Mouse (Mus musculus) hindbrain, embryonic 12.5 days (tissue): ENCODE measurements around the gene Cxcr2. TPM values are rescaled to one million over a fixed set of nuclear protein-coding genes. Genes with fewer than 3 reads are reported as not detected.

Experiments used
- ATAC-seq: fragments of 200-750 bp; cut with Nextera tagmentation; 2 replicates; pipeline ENCODE4 v1.8.0; 2017; ENCODE audit warnings: moderate TSS enrichment; ENCODE audit not compliant: low FRiP score
- H3K27ac ChIP-seq: fragments of 300-500 bp; sonication (generic); 2 replicates; pipeline ENCODE4 v1.5.1; 2016; ENCODE audit warnings: mild to moderate bottlenecking
- H3K27me3 ChIP-seq: fragments of 300-500 bp; sonication (generic); 2 replicates; pipeline ENCODE4 v1.6.1; 2016; ENCODE audit warnings: mild to moderate bottlenecking
- H3K36me3 ChIP-seq: fragments of 300-500 bp; sonication (generic); 2 replicates; pipeline ENCODE4 v1.6.1; 2016; ENCODE audit warnings: mild to moderate bottlenecking
- H3K4me1 ChIP-seq: fragments of 300-500 bp; sonication (generic); 2 replicates; pipeline ENCODE4 v1.6.1; 2016
- H3K4me2 ChIP-seq: fragments of 300-500 bp; sonication (generic); replicated peaks from 2 replicates; pipeline ENCODE4 v1.6.1; 2016; ENCODE audit warnings: mild to moderate bottlenecking
- H3K4me3 ChIP-seq: fragments of 300-500 bp; sonication (generic); 2 replicates; pipeline ENCODE4 v1.5.1; 2016; ENCODE audit warnings: mild to moderate bottlenecking
- H3K9ac ChIP-seq: fragments of 300-500 bp; sonication (generic); 2 replicates; pipeline ENCODE4 v1.6.1; 2016; ENCODE audit warnings: mild to moderate bottlenecking, moderate library complexity
- H3K9me3 ChIP-seq: fragments of 300-500 bp; sonication (generic); replicated peaks from 2 replicates; pipeline ENCODE4 v1.6.1; 2016; ENCODE audit warnings: mild to moderate bottlenecking
- WGBS: fragments of 180-500 bp; shearing (Covaris S2); methylation state at CpG from one replicate; pipeline ENCODE4 v1.1.7; 2016; 5-methylcytosine and 5-hydroxymethylcytosine counted together
- polyA plus RNA-seq: library from polyadenylated mRNA; unstranded; fragments of >200 nt; fragmentation: Nextera tagmentation; extraction: Ambion mirVana; gene quantifications from 2 replicates; pipeline ENCODE4 v1.2.1, GENCODE M21; 2016

Cxcr2 gene
- polyA plus RNA-seq, 1 experiment from 2014 or later, result not detected

- 0 out of 2 replicates have a peak, but pooled peaks have one; percentile 28 for ATAC-seq
- 55% methylated on average over 9 of the region's 9 CpGs for WGBS
- peaks cover 27% of the 10 kb centered on the region for H3K27me3 ChIP-seq
- no peak overlapping the region; the same call in 1 of the 2 replicates for H3K9ac ChIP-seq
- no peaks in the 10 kb centered on the region for H3K36me3 ChIP-seq
- H3K4me1 ChIP-seq, result peaks cover 27% of the 10 kb centered on the region
- no peaks in the 10 kb centered on the region for H3K9me3 ChIP-seq
- peak overlapping the region; percentile 94 for H3K4me2 ChIP-seq
- H3K27ac ChIP-seq, result no peak overlapping the region
- H3K4me3 ChIP-seq, result no peak overlapping the region
Measured at GRCm38 (mm10) chr1:74121821-74122576, 31.8 kb upstream of the Cxcr2 start.

- Histone ChIP-seq H3K27me3 (peaks cover 27% of the 10 kb centered on the region), H3K4me1 (peaks cover 27% of the 10 kb centered on the region), H3K4me3 (peak overlapping the region; percentile 48), H3K4me2 (peak overlapping the region; percentile 94), H3K9me3 (no peaks in the 10 kb centered on the region), H3K36me3 (no peaks in the 10 kb centered on the region), H3K9ac (no peak overlapping the region), H3K27ac (no peak overlapping the region)
- 52% methylated on average over 8 of the region's 8 CpGs for WGBS
- no peak for ATAC-seq
Measured at GRCm38 (mm10) chr1:74123215-74123614, 30.6 kb upstream of the Cxcr2 start.

GRCm38 (mm10) chr1:74124021-74124981 lies 29.5 kb upstream of the Cxcr2 start, which contains the start of gene Tns1:
Tns1 (minus strand) TSS chr1:74124449.
- peak within 1 kb of the TSS; percentile 94 for H3K4me2 ChIP-seq
- peak within 1 kb of the TSS; percentile 75 for H3K9ac ChIP-seq
- peaks cover 27% of the 10 kb centered on the region for H3K27me3 ChIP-seq
- no peaks in the 10 kb centered on the region for H3K9me3 ChIP-seq
- no peaks in the 10 kb centered on the region for H3K36me3 ChIP-seq
- H3K4me1 ChIP-seq, result peaks cover 25% of the 10 kb centered on the region
- peak; percentile 65 for ATAC-seq
- no peak within 1 kb of the TSS for H3K27ac ChIP-seq
- peak within 1 kb of the TSS; percentile 48 for H3K4me3 ChIP-seq
- WGBS, result 1% methylated on average over 79 of the region's 84 CpGs

GRCm38 (mm10) chr1:74124991-74125552 lies 28.7 kb upstream of the Cxcr2 start, which contains the start of gene Rufy4:
Rufy4 (plus strand) TSS chr1:74125541.
- peaks cover 27% of the 10 kb centered on the region for H3K27me3 ChIP-seq
- no peak within 1 kb of the TSS for H3K27ac ChIP-seq
- ATAC-seq, result peak; percentile 58
- no peaks in the 10 kb centered on the region for H3K36me3 ChIP-seq
- no peaks in the 10 kb centered on the region for H3K9me3 ChIP-seq
- peak within 1 kb of the TSS; percentile 48 for H3K4me3 ChIP-seq
- peak within 1 kb of the TSS; percentile 75 for H3K9ac ChIP-seq
- WGBS, result 1% methylated on average over 12 of the region's 12 CpGs
- H3K4me2 ChIP-seq, result peak within 1 kb of the TSS; percentile 94
- H3K4me1 ChIP-seq, result peaks cover 24% of the 10 kb centered on the region

- H3K9me3 ChIP-seq, result no peaks in the 10 kb centered on the region
- H3K4me2 ChIP-seq, result no peak overlapping the region
- no peak for ATAC-seq
- no peak overlapping the region for H3K4me3 ChIP-seq
- H3K4me1 ChIP-seq, result no peaks in the 10 kb centered on the region
- WGBS, result 89% methylated on average over 8 of the region's 8 CpGs
- H3K27me3 ChIP-seq, result no peaks in the 10 kb centered on the region
- no peak overlapping the region for H3K9ac ChIP-seq
- no peak overlapping the region for H3K27ac ChIP-seq
- no peaks in the 10 kb centered on the region for H3K36me3 ChIP-seq
Measured at GRCm38 (mm10) chr1:74130883-74131659, 22.7 kb upstream of the Cxcr2 start.

GRCm38 (mm10) chr1:74132011-74132410 lies 21.8 kb upstream of the Cxcr2 start:
- no peaks in the 10 kb centered on the region for H3K4me1 ChIP-seq
- ATAC-seq, result no peak
- no peaks in the 10 kb centered on the region for H3K9me3 ChIP-seq
- no peaks in the 10 kb centered on the region for H3K36me3 ChIP-seq
- H3K27me3 ChIP-seq, result no peaks in the 10 kb centered on the region
- H3K9ac ChIP-seq, result no peak overlapping the region
- 70% methylated on average over 3 of the region's 3 CpGs for WGBS
- no peak overlapping the region for H3K4me2 ChIP-seq
- H3K4me3 ChIP-seq, result no peak overlapping the region
- H3K27ac ChIP-seq, result no peak overlapping the region

GRCm38 (mm10) chr1:74133954-74134353 lies 19.8 kb upstream of the Cxcr2 start:
- Histone ChIP-seq H3K4me2 (no peak overlapping the region), H3K9ac (no peak overlapping the region), H3K36me3 (no peaks in the 10 kb centered on the region), H3K9me3 (no peaks in the 10 kb centered on the region), H3K27me3 (no peaks in the 10 kb centered on the region), H3K27ac (no peak overlapping the region), H3K4me3 (no peak overlapping the region), H3K4me1 (no peaks in the 10 kb centered on the region)
- ATAC-seq, result no peak
- WGBS, result 76% methylated on average over 6 of the region's 6 CpGs

- Histone ChIP-seq H3K27me3 (no peaks in the 10 kb centered on the region), H3K4me3 (no peak overlapping the region), H3K4me1 (no peaks in the 10 kb centered on the region), H3K36me3 (no peaks in the 10 kb centered on the region), H3K4me2 (no peak overlapping the region), H3K27ac (no peak overlapping the region), H3K9me3 (no peaks in the 10 kb centered on the region), H3K9ac (no peak overlapping the region)
- 82% methylated on average over 6 of the region's 6 CpGs for WGBS
- ATAC-seq, result no peak
Measured at GRCm38 (mm10) chr1:74135326-74135950, 18.4 kb upstream of the Cxcr2 start.

- H3K9me3 ChIP-seq, result no peaks in the 10 kb centered on the region
- ATAC-seq, result no peak
- no peaks in the 10 kb centered on the region for H3K4me1 ChIP-seq
- no peak overlapping the region for H3K27ac ChIP-seq
- no peaks in the 10 kb centered on the region for H3K36me3 ChIP-seq
- no peak overlapping the region for H3K4me3 ChIP-seq
- no peak overlapping the region for H3K4me2 ChIP-seq
- no peaks in the 10 kb centered on the region for H3K27me3 ChIP-seq
- no peak overlapping the region for H3K9ac ChIP-seq
- WGBS, result 58% methylated on average over 3 of the region's 3 CpGs
Measured at GRCm38 (mm10) chr1:74139415-74139814, 14.4 kb upstream of the Cxcr2 start.

GRCm38 (mm10) chr1:74141781-74142180 lies 12.0 kb upstream of the Cxcr2 start:
- Histone ChIP-seq H3K4me1 (no peaks in the 10 kb centered on the region), H3K27ac (no peak overlapping the region), H3K9ac (no peak overlapping the region), H3K4me3 (no peak overlapping the region), H3K27me3 (no peaks in the 10 kb centered on the region), H3K4me2 (no peak overlapping the region), H3K36me3 (no peaks in the 10 kb centered on the region), H3K9me3 (no peaks in the 10 kb centered on the region)
- WGBS, result 75% methylated on average over 8 of the region's 8 CpGs
- ATAC-seq, result no peak
